Mouse (Mus musculus) small intestine, adult 10 weeks (tissue): ENCODE data around the gene Klhl25. TPM values are rescaled to one million over a fixed set of nuclear protein-coding genes. Genes with fewer than 3 reads are reported as not detected.

Experiments used
- polyA plus RNA-seq: library from polyadenylated mRNA; stranded (reverse); fragments of 350-450 nt; fragmentation: Illumina TruSeq; extraction: RNeasy Lipid Tissue Mini Kit (QIAGEN cat#74804); gene quantifications from one replicate; pipeline ENCODE4 v1.2.3, GENCODE M21; 2014; ENCODE audit warnings: low replicate concordance

Gene Klhl25
- polyA plus RNA-seq = not detected

DNA sequence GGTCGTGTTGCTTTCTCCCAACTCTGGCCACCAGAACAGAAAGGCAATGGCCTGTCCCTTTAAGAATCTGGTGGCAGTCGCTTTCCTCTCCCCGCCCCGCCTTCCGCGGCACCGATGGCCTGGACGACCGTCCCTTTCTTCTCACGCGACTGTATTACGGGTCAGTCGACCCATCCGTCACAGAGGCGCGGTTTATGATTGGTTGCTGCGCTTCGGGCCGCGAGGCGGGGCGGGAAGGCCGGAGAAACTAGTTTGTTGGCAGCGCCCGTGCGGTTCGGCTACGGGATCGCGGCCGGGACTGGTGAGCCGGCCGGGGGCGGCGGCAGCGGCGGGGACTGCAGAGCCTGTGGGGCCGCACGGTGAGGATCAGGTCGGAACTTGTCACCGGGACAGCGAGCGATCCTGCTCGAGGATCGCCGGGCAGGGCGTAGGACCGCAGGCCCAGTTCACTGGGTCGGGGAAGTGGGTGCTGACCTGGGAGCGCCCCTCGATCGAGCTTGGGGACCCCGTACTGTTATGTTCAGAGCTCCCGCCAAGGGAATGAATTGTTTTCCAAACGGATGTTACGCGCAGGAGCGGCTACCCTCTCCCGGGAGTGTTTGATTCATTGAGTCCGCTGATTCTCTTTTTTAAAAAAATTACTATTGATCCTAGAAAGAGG is at the start of gene Klhl25:
TSS of gene Klhl25 (plus strand) at position 196 of the 661 bp plus-strand sequence.

